Mouse (Mus musculus) G1E (cell line): Measurements from ENCODE around the gene Pnma1.

ENCODE experiments used
- CTCF ChIP-seq: IDR thresholded peaks from 2 replicates; pipeline ENCODE4 v1.5.1; 2012; ENCODE audit warnings: low read depth, low read length, inconsistent platforms, mixed read lengths
- GATA1 ChIP-seq: IDR thresholded peaks from 2 replicates; pipeline ENCODE4 v1.6.1; 2012; ENCODE audit warnings: borderline replicate concordance, low read length, inconsistent platforms, mixed read lengths
- POLR2AphosphoS5 ChIP-seq: IDR thresholded peaks from 2 replicates; pipeline ENCODE4 v1.6.1; 2012; ENCODE audit warnings: low read depth, low read length, inconsistent platforms; ENCODE audit not compliant: insufficient replicate concordance
- TAL1 ChIP-seq: conservative IDR thresholded peaks from 2 replicates; pipeline ENCODE4 v1.6.1; 2012; ENCODE audit warnings: low read depth, low read length, inconsistent platforms, mixed read lengths

- TF ChIP-seq TAL1 (no peak), GATA1 (no peak), CTCF (no peak), POLR2AphosphoS5 (no peak)
Measured at GRCm38 (mm10) chr12:84195195-84195594, 46.9 kb upstream of the Pnma1 start.
